Mouse (Mus musculus) lung, postnatal 0 days (tissue): ENCODE measurements at regions not wholly inside any gene's neighbourhood (a gene's known extent, or its start where the extent isn't known, plus 50 kb on each side); places are given as distances from the start of the nearest gene placed in this dataset.

Source experiments
- ATAC-seq: fragments of 200-750 bp; cut with Nextera tagmentation; 2 replicates; pipeline ENCODE4 v1.8.0; 2017; ENCODE audit warnings: moderate library complexity
- DNase-seq: peaks from one replicate; pipeline ENCODE4 v3.0.0-alpha.2; 2016; ENCODE audit warnings: low spot score
- H3K27ac ChIP-seq: fragments of 300-500 bp; sonication (generic); 2 replicates; pipeline ENCODE4 v1.5.1; 2014; ENCODE audit warnings: antibody characterized with exemption, mild to moderate bottlenecking, low read length, mixed read lengths
- H3K27me3 ChIP-seq: fragments of 300-500 bp; sonication (generic); replicated peaks from 2 replicates; pipeline ENCODE4 v1.6.1; 2014; ENCODE audit warnings: low read length, mixed read lengths; ENCODE audit not compliant: insufficient read depth
- H3K36me3 ChIP-seq: fragments of 300-500 bp; sonication (generic); 2 replicates; pipeline ENCODE4 v1.6.1; 2014; ENCODE audit warnings: low read length, mixed read lengths; ENCODE audit not compliant: insufficient read depth
- H3K4me1 ChIP-seq: fragments of 300-500 bp; sonication (generic); 2 replicates; pipeline ENCODE4 v1.6.1; 2014; ENCODE audit warnings: antibody characterized with exemption, low read depth, low read length, mixed read lengths; ENCODE audit not compliant: insufficient read depth
- H3K4me2 ChIP-seq: fragments of 300-500 bp; sonication (generic); replicated peaks from 2 replicates; pipeline ENCODE4 v1.6.1; 2014; ENCODE audit warnings: low read depth, mild to moderate bottlenecking, low read length, moderate library complexity, mixed read lengths
- H3K4me3 ChIP-seq: fragments of 300-500 bp; sonication (generic); 2 replicates; pipeline ENCODE4 v1.5.1; 2014; ENCODE audit warnings: low read depth, low read length
- H3K9ac ChIP-seq: fragments of 300-500 bp; sonication (generic); replicated peaks from 2 replicates; pipeline ENCODE4 v1.6.1; 2014; ENCODE audit warnings: low read depth, mild to moderate bottlenecking
- H3K9me3 ChIP-seq: fragments of 300-500 bp; sonication (generic); 2 replicates; pipeline ENCODE4 v1.6.1; 2016; ENCODE audit warnings: low read length, mixed read lengths
- CTCF ChIP-seq: IDR thresholded peaks from 2 replicates; pipeline ENCODE4 v1.5.1; 2016; ENCODE audit warnings: antibody characterized with exemption, mild to moderate bottlenecking
- EP300 ChIP-seq: IDR thresholded peaks from 2 replicates; pipeline ENCODE4 v1.6.1; 2016; ENCODE audit warnings: antibody characterized with exemption, mild to moderate bottlenecking, control low read depth
- WGBS: fragments of 180-500 bp; shearing (Covaris S2); extraction: QIAGEN DNeasy Blood & Tissue Kit; methylation state at CpG from one replicate; pipeline ENCODE4 v1.1.7; 2014; 5-methylcytosine and 5-hydroxymethylcytosine counted together

DNA sequence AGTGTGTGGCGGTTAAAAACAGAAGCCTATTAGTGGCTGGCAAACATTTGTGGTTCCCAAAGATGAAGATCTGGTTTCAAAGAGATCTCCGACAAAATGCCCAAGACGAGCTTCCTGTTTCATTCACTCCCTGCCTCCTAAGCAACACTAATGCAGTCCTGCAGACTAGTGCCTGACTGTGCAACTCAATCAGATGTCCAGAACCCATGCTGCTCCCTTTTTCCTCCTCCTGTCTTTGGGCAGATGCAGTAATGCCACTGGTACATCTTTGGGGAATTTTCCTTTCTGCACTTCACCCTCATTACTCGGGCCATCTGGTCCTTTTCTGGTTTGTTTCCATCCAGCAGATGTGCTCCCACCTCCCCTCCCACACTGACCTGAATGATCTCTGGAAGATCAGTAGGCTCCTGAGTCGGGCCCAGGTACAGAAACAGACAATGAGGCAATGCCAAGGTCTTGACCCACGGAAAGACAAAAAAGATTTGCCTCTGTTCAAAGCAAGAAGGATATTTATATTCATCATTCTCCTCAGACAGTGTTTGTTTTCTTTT lies 771.0 kb downstream of the Mat2b start:
- Histone ChIP-seq H3K9ac (no peak overlapping the region), H3K27ac (no peak overlapping the region), H3K36me3 (no peaks in the 10 kb centered on the region), H3K4me3 (no peak overlapping the region), H3K27me3 (no peaks in the 10 kb centered on the region), H3K4me2 (no peak overlapping the region), H3K4me1 (no peaks in the 10 kb centered on the region), H3K9me3 (no peaks in the 10 kb centered on the region)
- 22% methylated on average over 6 of the region's 6 CpGs for WGBS
- DNase-seq, result no peak
- no peak for ATAC-seq
- TF ChIP-seq EP300, result no peak
- no peak for TF ChIP-seq CTCF

DNA sequence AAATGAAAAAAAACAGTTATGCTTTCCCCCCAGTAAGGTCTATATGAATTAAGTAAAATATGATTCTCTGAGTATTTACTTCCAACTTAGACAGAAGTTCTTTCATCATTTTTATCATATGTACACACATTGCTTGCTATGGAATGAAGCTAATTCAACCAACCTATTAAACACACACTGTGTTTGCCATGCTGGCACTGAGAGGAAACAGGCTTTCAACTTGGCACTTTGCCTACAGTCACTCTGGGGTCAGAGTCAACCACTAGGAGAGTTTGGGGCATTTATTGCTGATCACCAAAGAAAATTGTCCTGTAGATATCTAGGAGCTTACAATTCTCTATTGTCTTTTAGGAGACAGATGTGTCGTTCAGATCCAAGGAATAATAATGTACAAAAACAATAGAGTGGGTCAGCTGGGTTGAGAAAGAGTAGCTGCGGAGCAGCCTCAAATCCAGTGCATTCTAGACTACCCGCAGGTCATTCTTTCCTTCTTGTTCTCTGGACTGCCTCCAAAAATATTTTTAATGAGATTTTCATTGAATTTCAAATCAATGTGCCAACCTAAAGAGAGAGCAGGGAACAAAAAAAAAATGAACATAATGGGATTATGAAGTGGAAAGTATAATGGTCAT lies 777.2 kb downstream of the Mat2b start:
- no peaks in the 10 kb centered on the region for H3K4me1 ChIP-seq
- 42% methylated on average over 3 of the region's 3 CpGs for WGBS
- H3K36me3 ChIP-seq, result no peaks in the 10 kb centered on the region
- H3K9ac ChIP-seq, result no peak overlapping the region
- DNase-seq, result peak; percentile 11
- H3K4me2 ChIP-seq, result no peak overlapping the region
- H3K27ac ChIP-seq, result no peak overlapping the region
- no peak for ATAC-seq
- H3K9me3 ChIP-seq, result no peaks in the 10 kb centered on the region
- no peaks in the 10 kb centered on the region for H3K27me3 ChIP-seq
- TF ChIP-seq EP300 (no peak), CTCF (no peak)
- no peak overlapping the region for H3K4me3 ChIP-seq

DNA sequence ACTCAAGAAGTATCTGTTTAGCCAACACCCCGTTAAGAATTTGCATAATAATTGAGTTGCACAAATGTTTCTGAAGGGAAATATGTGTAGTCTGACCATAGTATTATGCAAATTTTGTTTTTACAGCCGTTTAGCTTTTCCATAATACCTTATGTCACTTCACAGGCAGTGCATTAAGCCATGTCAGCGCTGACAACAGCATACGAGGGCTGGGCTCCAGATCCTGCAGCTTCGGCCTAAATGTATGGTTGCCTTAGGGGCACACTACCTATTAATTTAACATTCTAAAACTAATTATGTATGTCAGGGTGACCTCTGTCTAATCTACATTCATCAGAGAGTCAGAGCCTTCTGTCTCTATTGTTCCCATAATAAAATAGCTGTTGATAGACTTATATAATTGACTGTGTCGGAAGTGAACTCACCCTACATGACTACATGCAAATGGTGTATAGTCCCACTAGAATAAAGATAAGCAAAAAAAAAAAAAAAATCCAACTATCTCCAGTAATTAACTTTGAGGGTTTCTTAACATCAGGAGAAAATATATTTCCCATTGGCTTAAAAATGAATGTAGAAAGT lies 795.3 kb downstream of the Mat2b start:
- Histone ChIP-seq H3K36me3 (no peaks in the 10 kb centered on the region), H3K4me3 (no peak overlapping the region), H3K27ac (no peak overlapping the region), H3K27me3 (no peaks in the 10 kb centered on the region), H3K4me2 (no peak overlapping the region), H3K9ac (no peak overlapping the region), H3K9me3 (no peaks in the 10 kb centered on the region), H3K4me1 (no peaks in the 10 kb centered on the region)
- ATAC-seq (no peak), DNase-seq (no peak)
- WGBS, result 73% methylated on average over 6 of the region's 6 CpGs
- TF ChIP-seq CTCF, result no peak
- no peak for TF ChIP-seq EP300

DNA sequence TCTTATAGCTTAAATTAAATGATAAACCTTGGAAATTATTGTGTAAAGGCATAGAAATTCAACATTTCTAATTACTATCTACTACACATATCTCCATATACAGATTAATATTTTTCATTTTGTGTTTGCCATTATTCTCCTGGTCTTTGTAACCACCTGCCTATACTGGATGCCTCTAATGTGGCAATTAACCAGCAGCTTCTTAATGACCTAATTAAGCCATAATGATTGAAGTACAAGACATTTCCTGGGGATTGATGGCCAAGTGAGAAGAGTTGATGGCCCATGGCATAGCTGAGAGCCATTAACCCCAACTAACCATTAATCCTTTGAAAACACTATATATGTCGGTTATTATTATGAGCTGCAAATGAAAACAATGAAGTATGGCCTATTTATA lies 811.7 kb downstream of the Mat2b start:
- Histone ChIP-seq H3K27me3 (no peaks in the 10 kb centered on the region), H3K9me3 (no peaks in the 10 kb centered on the region), H3K27ac (no peak overlapping the region), H3K4me1 (no peaks in the 10 kb centered on the region), H3K4me2 (no peak overlapping the region), H3K36me3 (no peaks in the 10 kb centered on the region), H3K9ac (no peak overlapping the region), H3K4me3 (no peak overlapping the region)
- DNase-seq (no peak), ATAC-seq (no peak)
- 85% methylated on average over 1 of the region's 1 CpGs for whole genome bisulfite sequencing
- TF ChIP-seq EP300, result no peak
- no peak for TF ChIP-seq CTCF

DNA sequence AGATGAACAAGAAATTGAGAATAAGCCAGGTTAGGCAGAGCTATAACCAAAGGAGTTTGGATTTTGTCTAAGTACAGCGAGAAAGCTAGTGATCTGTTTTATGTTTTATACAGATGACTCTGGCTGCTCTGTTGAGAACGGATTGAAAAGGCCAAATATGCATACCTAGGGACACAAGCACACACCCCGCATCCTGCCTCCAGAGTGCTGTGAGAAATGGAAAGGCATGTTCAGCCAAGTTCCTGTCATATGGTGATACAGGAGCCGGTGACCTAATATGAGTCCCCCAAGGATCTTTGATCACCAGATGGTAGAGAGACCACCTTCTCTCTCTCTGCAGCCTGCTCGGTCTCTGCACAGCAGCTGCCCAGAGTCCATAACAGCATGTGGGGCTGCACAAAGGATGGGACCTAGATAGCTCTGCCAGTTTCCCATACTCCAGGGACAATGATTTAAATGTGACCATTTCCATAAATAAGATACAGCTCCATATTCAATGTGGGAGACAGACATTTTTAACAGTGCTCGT lies 826.5 kb downstream of the Mat2b start:
- TF ChIP-seq CTCF, result no peak
- no peak for DNase-seq
- H3K27me3 ChIP-seq, result no peaks in the 10 kb centered on the region
- H3K4me1 ChIP-seq, result no peaks in the 10 kb centered on the region
- H3K27ac ChIP-seq, result no peak overlapping the region
- no peak overlapping the region for H3K9ac ChIP-seq
- H3K4me2 ChIP-seq, result no peak overlapping the region
- WGBS, result 71% methylated on average over 6 of the region's 6 CpGs
- no peak for ATAC-seq
- no peak overlapping the region for H3K4me3 ChIP-seq
- no peaks in the 10 kb centered on the region for H3K36me3 ChIP-seq
- H3K9me3 ChIP-seq, result no peaks in the 10 kb centered on the region
